Mouse (Mus musculus) CH12.LX (cell line): ENCODE results near the gene 9330159F19Rik.

Source experiments
- BHLHE40 ChIP-seq: IDR thresholded peaks from 2 replicates; pipeline ENCODE4 v1.6.1; 2011; ENCODE audit warnings: mild to moderate bottlenecking, low read depth, low read length, improper control_type of control experiment
- CHD2 ChIP-seq: IDR thresholded peaks from 2 replicates; pipeline ENCODE4 v1.6.1; 2011; ENCODE audit warnings: low read length, improper control_type of control experiment
- CTCF ChIP-seq, 2 experiments: IDR thresholded peaks in 1 of 2; conservative IDR thresholded peaks in 1 of 2; 2 replicates each; pipeline ENCODE4 v1.5.1; 2011 to 2012; ENCODE audit warnings: low read depth in 2 of 2, low read length in 2 of 2, improper control_type of control experiment in 1 of 2, inconsistent platforms in 1 of 2, mild to moderate bottlenecking in 1 of 2, moderate library complexity in 1 of 2
- EP300 ChIP-seq: IDR thresholded peaks from 2 replicates; pipeline ENCODE4 v1.6.1; 2011; ENCODE audit warnings: low read length, improper control_type of control experiment
- JUND ChIP-seq: conservative IDR thresholded peaks from 2 replicates; pipeline ENCODE4 v1.6.1; 2011; ENCODE audit warnings: low read depth, low read length, improper control_type of control experiment
- MAX ChIP-seq: IDR thresholded peaks from 2 replicates; pipeline ENCODE4 v1.6.1; 2011; ENCODE audit warnings: low read length, improper control_type of control experiment
- PAX5 ChIP-seq: IDR thresholded peaks from 2 replicates; pipeline ENCODE4 v1.6.1; 2012; ENCODE audit warnings: low read length, inconsistent platforms, mixed read lengths
- USF2 ChIP-seq: conservative IDR thresholded peaks from 2 replicates; pipeline ENCODE4 v1.6.1; 2011; ENCODE audit warnings: low read depth, low read length, improper control_type of control experiment
- ZC3H11A ChIP-seq: IDR thresholded peaks from 2 replicates; pipeline ENCODE4 v1.6.1; 2012; ENCODE audit warnings: low read depth, mild to moderate bottlenecking, inconsistent platforms, low read length, improper control_type of control experiment

DNA sequence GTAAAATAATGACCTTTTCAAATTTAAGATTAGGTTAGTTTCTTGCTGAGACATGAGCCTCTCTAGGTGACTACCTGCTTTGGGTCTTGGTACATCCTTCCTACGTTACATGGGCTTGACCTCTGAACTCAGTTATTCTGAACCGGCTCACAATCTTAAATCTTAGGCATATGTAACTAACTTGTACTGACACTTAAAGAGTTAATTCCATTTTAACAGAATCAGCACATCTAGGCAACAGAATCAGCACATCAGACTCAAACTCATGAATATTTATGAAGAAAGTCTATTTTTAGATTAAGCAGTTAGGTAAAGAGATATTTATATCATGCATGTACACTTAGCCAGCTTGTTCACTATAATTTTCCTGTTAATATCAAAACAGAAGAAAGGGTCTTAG, 6.0 kb downstream of the 9330159F19Rik start:
- TF ChIP-seq PAX5 (no peak), MAX (no peak), CTCF (conservative IDR thresholded peaks at IDR 0.05 in 1 of 2, IDR thresholded peaks at IDR 0.05 in 1 of 2; ENCODE audit: low read depth in 2 of 2, low read length in 2 of 2) (no peak), JUND (no peak), BHLHE40 (no peak), USF2 (no peak), ZC3H11A (no peak), CHD2 (no peak), EP300 (no peak)
